Mouse (Mus musculus): Measurements from ENCODE around the gene Sned1. TPM values are rescaled to one million over a fixed set of nuclear protein-coding genes. Genes with fewer than 3 reads are reported as not detected.
"Not testable (repeated sequence)": the region's sequence is repeated elsewhere in the genome, so short reads cannot be mapped to it uniquely, and the experiment has no call there.

The Sned1 gene
- 1 to 10 TPM; 6.3 to 7.3 TPM for total RNA-seq (2021)

DNA sequence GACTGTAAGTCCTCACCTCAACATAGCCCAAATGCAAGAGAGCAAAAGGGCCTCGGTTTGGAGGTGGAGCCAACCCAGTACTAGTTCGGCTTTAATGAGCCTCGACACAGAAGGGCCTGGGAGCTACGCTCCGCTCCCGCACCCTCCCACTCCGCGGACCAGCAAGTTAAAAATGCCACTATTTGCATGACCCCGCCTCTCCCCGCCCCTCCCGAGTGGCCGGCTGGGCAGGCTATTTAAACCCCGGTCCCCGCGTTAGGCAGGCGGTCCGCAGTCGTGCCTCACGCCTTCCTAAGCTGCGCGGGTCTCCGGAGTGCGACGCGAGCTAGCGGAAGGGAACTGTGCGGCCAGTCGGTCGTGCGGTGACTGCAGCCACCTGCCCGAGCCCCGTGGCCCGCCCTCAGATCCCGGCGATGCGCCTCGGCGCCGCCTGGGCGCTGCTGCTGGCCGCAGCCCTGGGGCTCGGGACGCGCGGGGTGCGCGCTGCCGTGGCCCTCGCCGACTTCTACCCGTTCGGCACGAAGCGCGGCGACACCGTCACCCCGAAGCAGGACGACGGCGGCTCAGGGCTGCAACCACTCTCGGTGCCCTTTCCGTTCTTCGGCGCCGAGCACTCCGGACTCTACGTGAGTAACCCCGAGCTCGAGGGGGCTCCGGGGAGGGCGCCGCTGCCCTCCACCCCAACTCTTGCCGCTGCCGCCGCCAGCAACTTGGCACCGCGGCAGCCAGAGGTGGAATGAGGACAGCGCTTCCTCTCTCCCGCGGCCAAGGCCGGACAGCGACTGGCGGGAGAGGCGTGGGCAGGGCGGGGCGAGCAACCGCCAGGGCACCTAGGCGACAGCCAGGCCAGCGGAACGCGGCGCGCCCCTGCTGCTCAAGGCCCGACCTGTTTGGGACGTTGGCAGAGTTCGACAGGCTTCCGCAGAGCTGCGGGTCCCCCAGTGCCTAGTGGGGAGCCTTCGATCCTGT is at the start of gene Sned1:
Sned1 (plus strand) TSS at position 266 of the 969 bp plus-strand sequence.
- intact Hi-C loops (cut with DNase I), result loop anchor here (5.0 kb wide), 1 partner anchor 59 kb away; no protein-coding TSS in a partner anchor

DNA sequence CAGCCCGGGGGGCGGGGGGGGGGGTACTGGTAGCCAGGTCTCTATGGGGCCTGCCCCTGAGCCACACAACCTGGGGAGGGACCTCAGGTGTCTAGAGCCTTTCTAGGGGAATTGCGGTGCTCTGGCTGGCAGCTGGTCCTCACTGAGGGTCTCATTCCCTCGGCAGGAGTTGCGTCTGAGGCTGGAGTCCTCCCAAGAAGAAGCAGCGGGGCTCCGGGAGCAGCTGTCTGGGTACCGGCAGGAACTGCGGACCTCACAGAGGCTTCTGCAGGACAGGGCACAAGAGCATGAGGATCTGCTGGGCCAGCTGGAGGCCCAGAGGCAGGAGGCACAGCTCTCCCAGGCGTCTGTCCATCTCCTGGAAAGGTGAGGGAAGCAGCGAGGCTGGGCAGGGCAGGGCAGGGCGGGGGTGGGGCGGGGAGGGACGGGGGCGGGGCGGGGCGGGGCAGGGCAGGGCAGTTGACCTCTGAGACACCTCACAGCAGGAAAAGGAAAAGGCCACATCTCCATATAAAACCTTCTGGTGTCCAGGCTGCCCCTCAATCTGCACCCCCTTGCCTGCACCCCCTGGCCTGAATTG is 44.8 kb upstream of the Sned1 start:
- DNase-seq (ENCODE audit: low spot score in 2 of 2), result no peak
- intact Hi-C loops (cut with DNase I), result no loop called here

More for the DNA sequence above, at the start of gene Sned1:
- peak; percentile 64 to 70 for DNase-seq (ENCODE audit: low spot score in 2 of 2)

- intact Hi-C loops (cut with DNase I), result no loop called here
- no peak for DNase-seq (ENCODE audit: low spot score in 2 of 2)
These were observed 40.7 kb upstream of the Sned1 start for GRCm38 (mm10) chr1:93194961-93195360.

GRCm38 (mm10) chr1:93197454-93197853 is 38.2 kb upstream of the Sned1 start:
- DNase-seq (ENCODE audit: low spot score in 2 of 2); intact Hi-C loops (cut with DNase I): not testable (repeated sequence)

DNA sequence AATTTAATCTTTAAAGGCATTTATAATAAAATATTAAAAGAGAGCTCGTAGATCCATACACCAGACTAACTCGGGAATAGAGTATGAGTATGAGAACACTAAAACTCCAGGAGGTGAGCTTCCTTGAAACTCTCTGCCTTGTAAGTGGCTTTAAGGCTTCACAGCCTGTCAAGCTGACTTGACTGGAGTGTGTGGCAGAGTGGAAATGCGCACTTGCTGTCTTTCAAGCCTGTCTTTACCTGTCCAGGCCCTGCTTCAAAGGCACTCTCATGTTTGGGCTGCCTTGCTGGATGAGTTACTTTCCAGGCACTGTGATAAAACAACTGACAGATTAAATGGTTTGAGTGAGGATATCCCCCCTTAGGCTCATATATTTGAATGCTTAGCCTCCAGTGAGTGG is 37.7 kb upstream of the Sned1 start:
- intact Hi-C loops (cut with DNase I), result no loop called here
- no peak for DNase-seq (ENCODE audit: low spot score in 2 of 2)

- intact Hi-C loops (cut with DNase I), result no loop called here
- DNase-seq (ENCODE audit: low spot score in 2 of 2), result no peak
These were observed 29.2 kb upstream of the Sned1 start for GRCm38 (mm10) chr1:93206277-93206970.

GRCm38 (mm10) chr1:93207536-93208064 is 28.0 kb upstream of the Sned1 start:
- intact Hi-C loops (cut with DNase I), result no loop called here
- DNase-seq (ENCODE audit: low spot score in 2 of 2), result peak; percentile 15 to 17

DNA sequence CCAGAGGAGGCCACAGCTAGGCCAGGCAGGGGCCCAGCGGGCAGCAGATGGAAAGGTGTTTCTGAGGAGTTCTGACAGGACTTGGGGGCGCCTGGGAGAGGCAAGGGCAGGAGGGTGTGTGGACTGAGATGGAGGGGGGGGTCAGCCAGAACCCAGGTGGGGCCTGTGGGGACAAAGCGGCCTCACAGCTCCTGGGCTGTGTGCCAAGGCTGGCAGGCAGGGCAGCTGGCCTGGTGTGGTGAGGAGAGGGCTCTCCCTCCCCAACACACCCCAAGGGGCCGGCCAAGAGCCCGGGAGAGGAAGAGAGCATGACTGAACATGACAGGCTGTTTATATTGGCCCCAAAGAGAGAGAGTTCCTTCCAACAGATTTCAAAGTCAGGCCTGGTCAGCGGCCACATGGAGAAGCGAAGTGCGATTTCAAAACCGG is 25.4 kb upstream of the Sned1 start:
- intact Hi-C loops (cut with DNase I), result no loop called here
- peak; percentile 28 to 40 for DNase-seq (ENCODE audit: low spot score in 2 of 2)

GRCm38 (mm10) chr1:93211019-93211418 is 24.6 kb upstream of the Sned1 start:
- intact Hi-C loops (cut with DNase I), result no loop called here
- DNase-seq (ENCODE audit: low spot score in 2 of 2), result no peak

DNA sequence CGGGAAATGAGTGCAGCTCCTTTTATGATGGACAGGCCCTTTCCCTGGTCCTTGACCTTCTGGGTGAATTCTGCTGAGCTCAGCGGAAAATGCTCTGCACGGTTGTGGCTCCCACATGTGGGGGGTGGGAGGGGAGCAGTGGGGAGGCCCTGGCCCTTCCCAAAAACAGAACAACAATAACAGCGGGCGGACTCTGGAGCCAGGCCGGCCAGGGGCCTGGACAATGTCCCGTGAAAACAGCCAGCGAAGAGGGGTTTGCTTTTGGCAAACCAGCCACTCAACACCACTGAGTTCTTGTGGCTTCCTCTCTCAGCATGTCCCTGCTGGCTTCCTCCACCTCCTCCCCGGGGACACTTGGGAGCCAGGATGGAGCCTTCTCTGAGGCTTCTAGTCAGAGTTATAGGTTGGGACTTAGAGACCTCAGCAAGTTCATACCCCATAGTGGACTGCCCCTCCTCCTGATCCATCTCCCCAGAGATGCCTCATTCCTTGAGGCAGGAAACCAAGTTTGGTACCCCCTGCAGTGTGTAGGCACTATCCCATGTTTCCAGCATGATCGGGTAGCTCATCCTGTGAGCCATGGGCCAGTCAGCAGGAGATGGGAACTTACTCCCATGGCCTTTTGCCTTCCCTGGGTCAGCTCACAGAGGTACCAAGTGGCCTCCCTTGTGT is 24.0 kb upstream of the Sned1 start:
- no peak for DNase-seq (ENCODE audit: low spot score in 2 of 2)
- intact Hi-C loops (cut with DNase I), result no loop called here

DNA sequence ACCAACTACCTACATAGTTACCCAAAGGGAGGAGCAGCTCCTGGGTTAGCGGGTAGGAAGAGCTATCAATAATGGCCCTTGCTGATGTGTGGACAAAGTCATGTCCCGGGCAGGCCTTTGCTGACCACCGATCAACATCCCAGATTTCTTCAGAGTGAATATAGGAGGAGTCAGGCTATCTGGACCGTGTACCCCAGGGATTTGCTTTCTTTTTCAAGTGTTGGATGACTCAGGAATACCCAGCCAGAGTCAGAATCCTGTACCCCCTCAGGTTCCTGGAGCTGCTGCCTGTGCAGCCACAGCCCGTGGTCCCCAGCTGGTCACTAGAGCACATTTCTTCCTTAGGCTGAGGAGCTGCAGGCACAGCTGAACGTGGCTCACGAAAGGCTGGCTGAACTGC is 23.2 kb upstream of the Sned1 start:
- intact Hi-C loops (cut with DNase I), result no loop called here
- no peak for DNase-seq (ENCODE audit: low spot score in 2 of 2)

DNA sequence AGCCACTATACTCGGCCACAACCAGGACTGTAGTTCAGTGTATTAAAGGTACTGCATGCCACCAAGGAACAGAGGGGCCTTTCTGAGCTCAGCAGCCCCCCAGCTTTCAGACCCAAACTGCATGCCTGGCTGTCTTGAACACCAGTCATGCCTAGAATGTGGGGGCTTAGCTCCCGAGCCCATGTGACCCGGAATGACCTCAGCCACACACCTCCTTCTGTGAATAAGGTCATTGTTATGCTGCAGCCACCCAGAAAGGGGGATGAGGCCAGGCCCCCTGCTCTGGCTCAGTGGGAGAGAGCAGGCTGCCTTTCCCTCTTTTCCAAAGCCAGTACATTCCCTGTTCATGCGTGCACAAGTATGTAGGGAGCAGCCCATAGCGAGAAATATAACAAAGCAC is 21.0 kb upstream of the Sned1 start:
- intact Hi-C loops (cut with DNase I), result no loop called here
- DNase-seq (ENCODE audit: low spot score in 2 of 2), result no peak

DNA sequence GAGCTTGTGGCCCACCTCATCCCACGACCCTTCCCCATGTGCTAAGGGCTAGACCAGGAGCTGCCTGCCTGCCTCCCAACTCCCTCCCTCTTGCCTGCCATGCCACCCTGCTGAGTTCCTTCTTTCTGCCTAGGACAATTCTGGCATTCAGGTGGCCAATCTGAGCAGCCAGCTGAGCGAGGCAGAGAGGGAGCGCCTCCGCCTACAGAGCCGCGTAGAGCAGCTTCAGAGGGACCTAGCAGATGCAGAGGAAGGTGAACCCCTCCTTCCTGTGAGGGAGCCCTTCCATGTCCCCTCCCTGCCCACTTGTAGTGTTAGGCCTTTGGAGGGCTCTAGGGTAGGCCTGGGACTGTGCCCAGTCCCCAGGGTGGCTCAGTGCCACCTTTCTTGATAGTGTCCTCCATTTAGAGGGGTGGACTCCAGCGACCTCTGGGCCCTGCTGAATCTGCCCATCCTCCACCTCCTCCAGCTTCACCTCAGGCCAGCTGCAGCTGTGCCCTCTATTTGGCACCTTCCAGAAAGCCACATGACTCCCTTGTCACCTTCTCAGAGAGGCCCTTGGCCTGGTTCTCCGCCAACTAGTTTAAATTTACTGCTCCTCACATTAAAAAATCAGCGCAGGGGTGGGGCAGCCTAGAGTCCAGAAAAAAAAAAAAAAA is 18.7 kb upstream of the Sned1 start:
- intact Hi-C loops (cut with DNase I), result no loop called here
- DNase-seq (ENCODE audit: low spot score in 2 of 2), result peak in 1 of 2 experiments; percentile 19

DNA sequence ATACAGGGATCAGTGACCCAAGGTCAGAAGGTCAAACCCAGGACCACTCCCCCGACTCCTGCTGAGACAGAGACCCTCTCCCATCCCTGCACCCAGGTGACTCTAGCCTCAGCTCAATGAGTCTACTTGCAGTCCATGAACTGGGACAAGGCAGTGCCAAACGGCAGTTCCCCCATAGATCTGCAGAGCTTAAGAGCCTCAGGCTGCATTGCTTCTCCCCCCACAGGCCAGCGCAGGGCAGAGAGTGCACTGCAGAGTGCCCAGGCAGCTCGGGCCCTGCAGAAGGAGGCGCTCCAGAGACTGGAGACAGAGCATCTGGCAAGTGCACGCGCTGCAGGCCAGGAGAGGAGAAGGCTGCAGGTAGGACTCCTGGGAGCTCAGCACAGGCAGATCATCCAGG is 18.1 kb upstream of the Sned1 start:
- intact Hi-C loops (cut with DNase I), result no loop called here

GRCm38 (mm10) chr1:93220776-93221175 is 14.9 kb upstream of the Sned1 start:
- intact Hi-C loops (cut with DNase I), result no loop called here
- no peak for DNase-seq (ENCODE audit: low spot score in 2 of 2)

More for the DNA sequence above, 18.1 kb upstream of the Sned1 start:
- no peak for DNase-seq (ENCODE audit: low spot score in 2 of 2)

DNA sequence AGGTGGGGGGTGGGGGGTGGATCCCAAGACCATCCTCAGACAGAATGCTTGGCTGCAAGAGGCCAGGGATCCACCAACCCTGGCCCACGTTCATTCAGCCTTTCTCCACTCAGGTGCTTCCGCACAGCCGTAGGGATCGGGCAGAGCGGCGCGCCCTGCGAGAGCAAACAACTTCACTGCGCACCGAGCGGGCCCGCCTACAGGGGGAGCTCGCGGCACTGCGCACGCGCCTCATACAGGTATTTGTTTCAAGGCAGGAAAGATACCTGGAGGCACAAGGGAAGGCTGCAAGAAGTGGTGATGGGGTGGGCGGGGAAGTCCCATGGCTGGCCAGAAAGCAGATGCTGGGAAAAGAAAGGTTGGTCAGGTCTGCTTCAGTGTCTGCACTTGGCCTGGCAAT is 11.7 kb upstream of the Sned1 start:
- intact Hi-C loops (cut with DNase I), result no loop called here
- DNase-seq (ENCODE audit: low spot score in 2 of 2), result no peak

DNA sequence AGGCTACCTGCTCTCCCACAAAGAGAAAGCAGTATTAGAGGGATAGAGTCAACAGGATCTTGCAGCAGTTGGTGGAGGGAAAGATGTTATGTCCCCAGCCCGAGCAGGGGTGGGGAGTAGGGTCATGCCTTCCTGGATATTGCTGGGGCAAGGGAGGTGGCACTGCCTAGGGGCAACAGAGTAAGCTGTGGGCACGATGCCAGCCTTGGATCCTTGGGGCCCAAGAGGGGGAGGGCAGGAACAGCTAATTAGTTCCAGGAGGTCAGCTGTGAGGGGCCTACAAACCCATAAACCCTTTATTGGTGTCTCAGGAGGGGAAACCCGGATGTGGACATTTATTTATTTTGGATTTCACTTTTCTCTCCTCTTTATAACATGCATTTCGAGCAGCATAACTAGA is 10.4 kb upstream of the Sned1 start:
- intact Hi-C loops (cut with DNase I), result no loop called here
- no peak for DNase-seq (ENCODE audit: low spot score in 2 of 2)

GRCm38 (mm10) chr1:93225731-93226520 is 9.7 kb upstream of the Sned1 start:
- intact Hi-C loops (cut with DNase I), result no loop called here
- DNase-seq (ENCODE audit: low spot score in 2 of 2), result no peak
